Mouse (Mus musculus) heart, embryonic 15.5 days (tissue): ENCODE results near the gene Cd84. TPM values are rescaled to one million over a fixed set of nuclear protein-coding genes. Genes with fewer than 3 reads are reported as not detected.
A peak's percentile ranks its signal among the peaks of the same experiment; 100 is the strongest.
"Not testable (repeated sequence)": the region's sequence is repeated elsewhere in the genome, so short reads cannot be mapped to it uniquely, and the experiment has no call there.

ENCODE experiments used
- ATAC-seq: fragments of 200-750 bp; cut with Nextera tagmentation; replicated peaks from 2 replicates; pipeline ENCODE4 v1.8.0; 2017; ENCODE audit warnings: low read depth, moderate TSS enrichment; ENCODE audit not compliant: insufficient number of reproducible peaks, insufficient read depth, low FRiP score
- H3K27ac ChIP-seq: fragments of 300-500 bp; sonication (generic); 2 replicates; pipeline ENCODE4 v1.5.1; 2015; ENCODE audit warnings: mild to moderate bottlenecking, inconsistent platforms
- H3K27me3 ChIP-seq: fragments of 300-500 bp; sonication (generic); 2 replicates; pipeline ENCODE4 v1.6.1; 2015; ENCODE audit warnings: inconsistent platforms
- H3K36me3 ChIP-seq: fragments of 300-500 bp; sonication (generic); 2 replicates; pipeline ENCODE4 v1.6.1; 2015; ENCODE audit warnings: mild to moderate bottlenecking, inconsistent platforms
- H3K4me1 ChIP-seq: fragments of 300-500 bp; sonication (generic); replicated peaks from 2 replicates; pipeline ENCODE4 v1.6.1; 2015; ENCODE audit warnings: inconsistent platforms
- H3K4me2 ChIP-seq: fragments of 300-500 bp; sonication (generic); 2 replicates; pipeline ENCODE4 v1.6.1; 2015; ENCODE audit warnings: inconsistent platforms, mild to moderate bottlenecking, moderate library complexity
- H3K4me3 ChIP-seq: fragments of 300-500 bp; sonication (generic); 2 replicates; pipeline ENCODE4 v1.5.1; 2015; ENCODE audit warnings: mild to moderate bottlenecking, inconsistent platforms
- H3K9ac ChIP-seq: fragments of 300-500 bp; sonication (generic); 2 replicates; pipeline ENCODE4 v1.6.1; 2015; ENCODE audit warnings: mild to moderate bottlenecking, inconsistent platforms
- H3K9me3 ChIP-seq: fragments of 300-500 bp; sonication (generic); replicated peaks from 2 replicates; pipeline ENCODE4 v1.6.1; 2016; ENCODE audit warnings: inconsistent platforms
- WGBS: fragments of 180-500 bp; shearing (Covaris S2); methylation state at CpG from one replicate; pipeline ENCODE4 v1.1.7; 2015; ENCODE audit warnings: mixed read lengths; 5-methylcytosine and 5-hydroxymethylcytosine counted together
- polyA plus RNA-seq: library from polyadenylated mRNA; unstranded; fragments of >200 nt; fragmentation: Nextera tagmentation; extraction: Ambion mirVana; gene quantifications from 2 replicates; pipeline ENCODE4 v1.2.1, GENCODE M21; 2015

The Cd84 gene
- 1.6 and 4.0 TPM in 2 replicates for polyA plus RNA-seq

GRCm38 (mm10) chr1:171839488-171839887 lies at the start of gene Cd84:
Gene Cd84, plus strand, starts transcription at chr1:171839697.
- Histone ChIP-seq H3K9ac (no peak within 1 kb of the TSS), H3K4me2 (0 out of 2 replicates have a peak within 1 kb of the TSS, but pooled peaks have one; percentile 6), H3K36me3 (no peaks in the 10 kb centered on the region), H3K4me1 (no peaks in the 10 kb centered on the region), H3K4me3 (no peak within 1 kb of the TSS), H3K9me3 (no peaks in the 10 kb centered on the region), H3K27ac (no peak within 1 kb of the TSS), H3K27me3 (no peaks in the 10 kb centered on the region)
- ATAC-seq: no peak
- WGBS: 77% methylated on average over 3 of the region's 3 CpGs

- Histone ChIP-seq H3K4me2 (no peak overlapping the region), H3K27ac (no peak overlapping the region), H3K4me1 (no peaks in the 10 kb centered on the region), H3K36me3 (no peaks in the 10 kb centered on the region), H3K9me3 (no peaks in the 10 kb centered on the region), H3K27me3 (no peaks in the 10 kb centered on the region), H3K4me3 (no peak overlapping the region), H3K9ac (no peak overlapping the region)
- no peak for ATAC-seq
- WGBS: 80% methylated on average over 3 of the region's 3 CpGs
Observed at GRCm38 (mm10) chr1:171791491-171791890, 48.0 kb upstream of the Cd84 start.

- 49% methylated on average over 2 of the region's 2 CpGs for WGBS
- Histone ChIP-seq H3K9ac (no peak overlapping the region), H3K4me1 (no peaks in the 10 kb centered on the region), H3K4me2 (no peak overlapping the region), H3K27me3 (no peaks in the 10 kb centered on the region), H3K27ac (no peak overlapping the region), H3K4me3 (no peak overlapping the region), H3K36me3 (no peaks in the 10 kb centered on the region), H3K9me3 (no peaks in the 10 kb centered on the region)
- ATAC-seq: no peak
Observed at GRCm38 (mm10) chr1:171796185-171796584, 43.3 kb upstream of the Cd84 start.

GRCm38 (mm10) chr1:171797840-171798239 lies 41.7 kb upstream of the Cd84 start:
- Histone ChIP-seq H3K9ac (no peak overlapping the region), H3K4me2 (no peak overlapping the region), H3K4me3 (no peak overlapping the region), H3K4me1 (no peaks in the 10 kb centered on the region), H3K27ac (no peak overlapping the region), H3K27me3 (no peaks in the 10 kb centered on the region), H3K9me3 (no peaks in the 10 kb centered on the region), H3K36me3 (no peaks in the 10 kb centered on the region)
- WGBS: 41% methylated on average over 1 of the region's 1 CpGs
- no peak for ATAC-seq

GRCm38 (mm10) chr1:171799648-171800047 lies 39.8 kb upstream of the Cd84 start:
- Histone ChIP-seq H3K4me1 (no peaks in the 10 kb centered on the region), H3K4me3 (no peak overlapping the region), H3K27me3 (no peaks in the 10 kb centered on the region), H3K27ac (no peak overlapping the region), H3K4me2 (no peak overlapping the region), H3K9me3 (no peaks in the 10 kb centered on the region), H3K36me3 (no peaks in the 10 kb centered on the region), H3K9ac (no peak overlapping the region)
- WGBS: 62% methylated on average over 4 of the region's 4 CpGs
- no peak for ATAC-seq

GRCm38 (mm10) chr1:171811048-171811447 lies 28.4 kb upstream of the Cd84 start:
- WGBS: 60% methylated on average over 1 of the region's 1 CpGs

GRCm38 (mm10) chr1:171815545-171816439 lies 23.7 kb upstream of the Cd84 start:
- Histone ChIP-seq H3K4me2 (no peak overlapping the region), H3K9me3 (no peaks in the 10 kb centered on the region), H3K4me1 (no peaks in the 10 kb centered on the region), H3K36me3 (no peaks in the 10 kb centered on the region), H3K27ac (no peak overlapping the region), H3K27me3 (no peaks in the 10 kb centered on the region), H3K4me3 (no peak overlapping the region), H3K9ac (no peak overlapping the region)
- ATAC-seq: no peak; the same call in 1 of the 2 replicates
- 12% methylated on average over 8 of the region's 8 CpGs for WGBS

More at GRCm38 (mm10) chr1:171811048-171811447, 28.4 kb upstream of the Cd84 start:
- H3K36me3 ChIP-seq, H3K4me1 ChIP-seq, H3K9ac ChIP-seq, H3K9me3 ChIP-seq, ATAC-seq, H3K4me3 ChIP-seq, H3K27ac ChIP-seq, H3K4me2 ChIP-seq, H3K27me3 ChIP-seq: not testable (repeated sequence)

GRCm38 (mm10) chr1:171816991-171817390 lies 22.5 kb upstream of the Cd84 start:
- H3K9ac ChIP-seq: no peak overlapping the region
- H3K9me3 ChIP-seq: no peaks in the 10 kb centered on the region
- no peak for ATAC-seq
- WGBS: 63% methylated on average over 4 of the region's 4 CpGs
- H3K4me1 ChIP-seq: no peaks in the 10 kb centered on the region
- H3K27ac ChIP-seq: no peak overlapping the region
- no peaks in the 10 kb centered on the region for H3K27me3 ChIP-seq
- no peak overlapping the region for H3K4me2 ChIP-seq
- no peaks in the 10 kb centered on the region for H3K36me3 ChIP-seq
- no peak overlapping the region for H3K4me3 ChIP-seq

- ATAC-seq: no peak
- H3K9ac ChIP-seq: no peak overlapping the region
- WGBS: 49% methylated on average over 1 of the region's 1 CpGs
Observed at GRCm38 (mm10) chr1:171821331-171821730, 18.2 kb upstream of the Cd84 start.

GRCm38 (mm10) chr1:171825462-171825861 lies 14.0 kb upstream of the Cd84 start:
- Histone ChIP-seq H3K4me1 (no peaks in the 10 kb centered on the region), H3K4me2 (no peak overlapping the region), H3K9ac (no peak overlapping the region), H3K36me3 (no peaks in the 10 kb centered on the region), H3K9me3 (no peaks in the 10 kb centered on the region), H3K27me3 (no peaks in the 10 kb centered on the region), H3K4me3 (no peak overlapping the region), H3K27ac (no peak overlapping the region)
- ATAC-seq: no peak
- WGBS: 25% methylated on average over 4 of the region's 4 CpGs

More at GRCm38 (mm10) chr1:171821331-171821730, 18.2 kb upstream of the Cd84 start:
- H3K4me3 ChIP-seq: no peak overlapping the region
- no peaks in the 10 kb centered on the region for H3K9me3 ChIP-seq
- no peaks in the 10 kb centered on the region for H3K27me3 ChIP-seq
- no peaks in the 10 kb centered on the region for H3K4me1 ChIP-seq
- no peaks in the 10 kb centered on the region for H3K36me3 ChIP-seq
- no peak overlapping the region for H3K27ac ChIP-seq
- no peak overlapping the region for H3K4me2 ChIP-seq

- no peak overlapping the region for H3K9ac ChIP-seq
- H3K27ac ChIP-seq: no peak overlapping the region
- H3K4me2 ChIP-seq: no peak overlapping the region
- no peaks in the 10 kb centered on the region for H3K4me1 ChIP-seq
- ATAC-seq: no peak
- no peak overlapping the region for H3K4me3 ChIP-seq
- H3K27me3 ChIP-seq: no peaks in the 10 kb centered on the region
- no peaks in the 10 kb centered on the region for H3K9me3 ChIP-seq
- H3K36me3 ChIP-seq: no peaks in the 10 kb centered on the region
Observed at GRCm38 (mm10) chr1:171826164-171826563, 13.3 kb upstream of the Cd84 start.

- Histone ChIP-seq H3K27ac (no peak overlapping the region), H3K36me3 (no peaks in the 10 kb centered on the region), H3K9me3 (no peaks in the 10 kb centered on the region), H3K4me2 (no peak overlapping the region), H3K27me3 (no peaks in the 10 kb centered on the region), H3K4me3 (no peak overlapping the region), H3K4me1 (no peaks in the 10 kb centered on the region), H3K9ac (no peak overlapping the region)
- no peak for ATAC-seq
Observed at GRCm38 (mm10) chr1:171827674-171828073, 11.8 kb upstream of the Cd84 start.
